Mouse (Mus musculus) lung, adult 2 months (tissue): ENCODE results near the gene Cep112.

ENCODE experiments used
- CTCF ChIP-seq: fragments of 200-500 bp; IDR thresholded peaks from 2 replicates; pipeline ENCODE4 v1.5.1; 2011; ENCODE audit warnings: mild to moderate bottlenecking, low read length, control low read depth; ENCODE audit not compliant: insufficient read depth
- POLR2A ChIP-seq: fragments of 200-500 bp; IDR thresholded peaks from 2 replicates; pipeline ENCODE4 v1.6.1; 2011; ENCODE audit warnings: low read depth, mild to moderate bottlenecking, control low read depth, low read length, borderline replicate concordance; ENCODE audit errors: extremely low read depth

- TF ChIP-seq CTCF, result no peak
- no peak for TF ChIP-seq POLR2A
Observed at GRCm38 (mm10) chr11:108620628-108621433, 195.8 kb downstream of the Cep112 start.
